Mouse (Mus musculus) midbrain, postnatal 0 days (tissue): ENCODE data around the gene Lin28b. TPM values are rescaled to one million over a fixed set of nuclear protein-coding genes. Genes with fewer than 3 reads are reported as not detected.
A peak's percentile ranks its signal among the peaks of the same experiment; 100 is the strongest.

Source experiments
- ATAC-seq: fragments of 200-750 bp; cut with Nextera tagmentation; 2 replicates; pipeline ENCODE4 v1.8.0; 2017; ENCODE audit warnings: moderate number of reproducible peaks, mild to moderate bottlenecking, moderate TSS enrichment, moderate library complexity; ENCODE audit not compliant: low FRiP score
- DNase-seq: peaks from one replicate; pipeline ENCODE4 v3.0.0-alpha.2; 2015; ENCODE audit warnings: low spot score
- H3K27ac ChIP-seq: fragments of 300-500 bp; sonication (generic); 2 replicates; pipeline ENCODE4 v1.5.1; 2014; ENCODE audit warnings: low read depth, mild to moderate bottlenecking, low read length, mixed read lengths
- H3K27me3 ChIP-seq: fragments of 300-500 bp; sonication (generic); 2 replicates; pipeline ENCODE4 v1.6.1; 2014; ENCODE audit warnings: low read length, control low read depth, mixed read lengths; ENCODE audit not compliant: insufficient read depth
- H3K36me3 ChIP-seq: fragments of 300-500 bp; sonication (generic); 2 replicates; pipeline ENCODE4 v1.6.1; 2014; ENCODE audit warnings: low read length, control low read depth, mixed read lengths; ENCODE audit not compliant: insufficient read depth
- H3K4me1 ChIP-seq: fragments of 300-500 bp; sonication (generic); 2 replicates; pipeline ENCODE4 v1.6.1; 2014; ENCODE audit warnings: mild to moderate bottlenecking, control low read depth, antibody characterized with exemption, low read length, mixed read lengths; ENCODE audit not compliant: insufficient read depth
- H3K4me2 ChIP-seq: fragments of 300-500 bp; sonication (generic); 2 replicates; pipeline ENCODE4 v1.6.1; 2014; ENCODE audit warnings: low read depth, mild to moderate bottlenecking, low read length, mixed read lengths; ENCODE audit not compliant: poor library complexity, severe bottlenecking
- H3K4me3 ChIP-seq: fragments of 300-500 bp; sonication (generic); 2 replicates; pipeline ENCODE4 v1.5.1; 2014; ENCODE audit warnings: low read depth, mild to moderate bottlenecking, low read length, moderate library complexity
- H3K9ac ChIP-seq: fragments of 300-500 bp; sonication (generic); replicated peaks from 2 replicates; pipeline ENCODE4 v1.6.1; 2014; ENCODE audit warnings: mild to moderate bottlenecking, low read length, moderate library complexity, mixed read lengths; ENCODE audit not compliant: poor library complexity, severe bottlenecking
- H3K9me3 ChIP-seq: fragments of 300-500 bp; sonication (generic); 2 replicates; pipeline ENCODE4 v1.6.1; 2016; ENCODE audit warnings: low read length, control low read depth
- CTCF ChIP-seq: IDR thresholded peaks from 2 replicates; pipeline ENCODE4 v1.5.1; 2016; ENCODE audit warnings: antibody characterized with exemption, mild to moderate bottlenecking
- WGBS: fragments of 180-500 bp; shearing (Covaris S2); extraction: QIAGEN DNeasy Blood & Tissue Kit; methylation state at CpG from one replicate; pipeline ENCODE4 v1.1.7; 2014; 5-methylcytosine and 5-hydroxymethylcytosine counted together
- polyA plus RNA-seq: library from polyadenylated mRNA; unstranded; fragments of >200 nt; fragmentation: Nextera tagmentation; extraction: Ambion mirVana; gene quantifications from 2 replicates; pipeline ENCODE4 v1.2.1, GENCODE M21; 2015
- total RNA-seq: library from RNA; depleted of rRNA; stranded (reverse); fragments of >200 nt; gene quantifications from 2 replicates; pipeline ENCODE4 v1.2.3, GENCODE M21; 2014

Gene Lin28b
- total and polyA plus RNA-seq, 2 experiments from 2014 or later, result 4.4 to 9.0 TPM

GRCm38 (mm10) chr10:45446215-45446614 lies 40.0 kb downstream of the Lin28b start:
- Histone ChIP-seq H3K27me3 (no peaks in the 10 kb centered on the region), H3K27ac (peak overlapping the region; percentile 48; the same call in 1 of the 2 replicates), H3K4me3 (peak overlapping the region; percentile 15; the same call in 1 of the 2 replicates), H3K9ac (peak overlapping the region; percentile 2), H3K4me1 (no peaks in the 10 kb centered on the region), H3K36me3 (no peaks in the 10 kb centered on the region), H3K4me2 (peak overlapping the region; percentile 37), H3K9me3 (no peaks in the 10 kb centered on the region)
- DNase-seq (peak; percentile 16), ATAC-seq (0 out of 2 replicates have a peak, but pooled peaks have one; percentile 41)
- under 1% methylated on average over 8 of the region's 8 CpGs for WGBS
- no peak for TF ChIP-seq CTCF

GRCm38 (mm10) chr10:45422372-45422771 lies 63.8 kb downstream of the Lin28b start:
- no peak for ATAC-seq
- no peak for TF ChIP-seq CTCF
- no peak for DNase-seq
- H3K4me3 ChIP-seq, result no peak overlapping the region
- WGBS, result 86% methylated on average over 1 of the region's 1 CpGs
- no peaks in the 10 kb centered on the region for H3K36me3 ChIP-seq
- H3K4me2 ChIP-seq, result no peak overlapping the region
- no peak overlapping the region for H3K27ac ChIP-seq
- H3K9ac ChIP-seq, result no peak overlapping the region
- no peaks in the 10 kb centered on the region for H3K27me3 ChIP-seq
- H3K9me3 ChIP-seq, result no peaks in the 10 kb centered on the region
- H3K4me1 ChIP-seq, result no peaks in the 10 kb centered on the region

- H3K4me3 ChIP-seq, result no peak overlapping the region
- H3K4me1 ChIP-seq, result no peaks in the 10 kb centered on the region; the same call in 1 of the 2 replicates
- no peak for ATAC-seq
- no peak for TF ChIP-seq CTCF
- no peaks in the 10 kb centered on the region for H3K36me3 ChIP-seq
- DNase-seq, result no peak
- H3K27me3 ChIP-seq, result no peaks in the 10 kb centered on the region
- no peak overlapping the region for H3K9ac ChIP-seq
- H3K9me3 ChIP-seq, result no peaks in the 10 kb centered on the region
- WGBS, result 48% methylated on average over 5 of the region's 5 CpGs
- no peak overlapping the region for H3K27ac ChIP-seq
- H3K4me2 ChIP-seq, result no peak overlapping the region
Measured at GRCm38 (mm10) chr10:45412144-45412543, 74.1 kb downstream of the Lin28b start.

- no peak overlapping the region for H3K4me3 ChIP-seq
- no peak overlapping the region for H3K4me2 ChIP-seq
- H3K36me3 ChIP-seq, result no peaks in the 10 kb centered on the region
- no peak overlapping the region for H3K9ac ChIP-seq
- 33% methylated on average over 2 of the region's 2 CpGs for WGBS
- H3K4me1 ChIP-seq, result no peaks in the 10 kb centered on the region; the same call in 1 of the 2 replicates
- ATAC-seq, result no peak
- no peaks in the 10 kb centered on the region for H3K27me3 ChIP-seq
- no peak overlapping the region for H3K27ac ChIP-seq
- no peak for DNase-seq
- TF ChIP-seq CTCF, result no peak
- H3K9me3 ChIP-seq, result no peaks in the 10 kb centered on the region
Measured at GRCm38 (mm10) chr10:45411741-45412140, 74.5 kb downstream of the Lin28b start.

- Histone ChIP-seq H3K36me3 (no peaks in the 10 kb centered on the region), H3K4me1 (no peaks in the 10 kb centered on the region; the same call in 1 of the 2 replicates), H3K4me3 (no peak overlapping the region), H3K4me2 (no peak overlapping the region), H3K27ac (no peak overlapping the region), H3K9me3 (no peaks in the 10 kb centered on the region), H3K27me3 (no peaks in the 10 kb centered on the region), H3K9ac (no peak overlapping the region)
- 15% methylated on average over 10 of the region's 10 CpGs for WGBS
- no peak for TF ChIP-seq CTCF
- ATAC-seq (no peak), DNase-seq (peak; percentile 61)
Measured at GRCm38 (mm10) chr10:45410624-45411341, 75.4 kb downstream of the Lin28b start.

GRCm38 (mm10) chr10:45399702-45400243 lies 86.4 kb downstream of the Lin28b start:
- Histone ChIP-seq H3K4me1 (no peaks in the 10 kb centered on the region), H3K36me3 (no peaks in the 10 kb centered on the region), H3K4me3 (no peak overlapping the region), H3K27ac (no peak overlapping the region), H3K9me3 (no peaks in the 10 kb centered on the region), H3K4me2 (no peak overlapping the region), H3K9ac (no peak overlapping the region), H3K27me3 (no peaks in the 10 kb centered on the region)
- ATAC-seq (no peak), DNase-seq (no peak)
- WGBS, result 85% methylated on average over 7 of the region's 7 CpGs
- no peak for TF ChIP-seq CTCF
